Mouse (Mus musculus): ENCODE data around the gene Nploc4.

DNA sequence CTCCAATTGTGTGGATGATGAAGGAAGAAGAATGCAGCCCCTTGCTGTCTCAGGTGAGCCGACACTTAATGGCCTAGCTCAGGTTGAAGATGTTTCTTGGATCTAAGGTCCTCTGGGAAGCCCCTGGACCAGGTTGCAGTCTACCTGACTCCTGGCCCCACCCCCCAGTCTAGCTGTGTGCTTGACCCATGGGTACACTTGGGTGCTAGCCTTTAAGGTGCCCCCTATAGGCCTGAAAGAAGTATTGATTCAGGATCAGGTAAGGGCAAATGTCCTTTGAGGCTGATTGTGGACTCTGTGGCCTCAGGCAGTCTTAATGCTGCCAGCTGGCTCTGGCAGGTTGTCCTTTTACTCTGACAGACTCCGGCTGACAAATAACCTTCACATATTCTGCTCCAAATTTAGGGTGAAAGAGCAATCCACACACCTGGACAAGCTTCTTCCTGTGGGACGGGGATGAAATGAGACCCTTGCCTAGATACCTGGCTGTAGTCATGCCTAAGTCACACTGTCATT is 5.3 kb upstream of the Nploc4 start:
- TF ChIP-seq CTCF (IDR thresholded peaks at IDR 0.05; ENCODE audit: extremely low read depth, insufficient read depth, low read length), result no peak
- no peak for TF ChIP-seq POLR2A (IDR thresholded peaks at IDR 0.05; ENCODE audit: extremely low read depth, insufficient read depth, low read length)

Measured in cortical plate, adult 2 months (tissue).